Mouse (Mus musculus) spleen, postnatal 4 days (tissue): ENCODE data around the gene Pdzrn4.

Experiments
- DNase-seq, 2 experiments: peaks; one replicate each; pipeline ENCODE4 v3.0.0; 2022; ENCODE audit warnings: low spot score in 2 of 2

Gene Pdzrn4

GRCm38 (mm10) chr15:92500276-92500838 is 103.7 kb downstream of the Pdzrn4 start:
- DNase-seq, result no peak

- DNase-seq, result no peak
These were observed 106.1 kb downstream of the Pdzrn4 start for GRCm38 (mm10) chr15:92502797-92503196.

- no peak for DNase-seq
These were observed 112.7 kb downstream of the Pdzrn4 start for GRCm38 (mm10) chr15:92509372-92509771.

GRCm38 (mm10) chr15:92515651-92516050 is 119.0 kb downstream of the Pdzrn4 start:
- DNase-seq, result no peak

GRCm38 (mm10) chr15:92520677-92521225 is 124.1 kb downstream of the Pdzrn4 start:
- DNase-seq, result no peak

- no peak for DNase-seq
These were observed 125.0 kb downstream of the Pdzrn4 start for GRCm38 (mm10) chr15:92521686-92522085.

- no peak for DNase-seq
These were observed 128.2 kb downstream of the Pdzrn4 start for GRCm38 (mm10) chr15:92524917-92525316.

- DNase-seq, result no peak
These were observed 128.7 kb downstream of the Pdzrn4 start for GRCm38 (mm10) chr15:92525416-92525815.

GRCm38 (mm10) chr15:92526731-92527130 is 130.1 kb downstream of the Pdzrn4 start:
- no peak for DNase-seq

- DNase-seq, result no peak
These were observed 146.6 kb downstream of the Pdzrn4 start for GRCm38 (mm10) chr15:92543252-92543651.

GRCm38 (mm10) chr15:92547294-92547911 is 150.7 kb downstream of the Pdzrn4 start:
- no peak for DNase-seq

- DNase-seq, result no peak
These were observed 158.4 kb downstream of the Pdzrn4 start for GRCm38 (mm10) chr15:92555012-92555574.

- DNase-seq, result no peak
These were observed 159.0 kb downstream of the Pdzrn4 start for GRCm38 (mm10) chr15:92555716-92556115.

GRCm38 (mm10) chr15:92558592-92558991 is 161.9 kb downstream of the Pdzrn4 start:
- no peak for DNase-seq

- DNase-seq, result no peak
These were observed 165.5 kb downstream of the Pdzrn4 start for GRCm38 (mm10) chr15:92562149-92562548.

- no peak for DNase-seq
These were observed 166.9 kb downstream of the Pdzrn4 start for GRCm38 (mm10) chr15:92563576-92563975.

GRCm38 (mm10) chr15:92570526-92571243 is 174.0 kb downstream of the Pdzrn4 start:
- DNase-seq, result no peak

- no peak for DNase-seq
These were observed 174.5 kb downstream of the Pdzrn4 start for GRCm38 (mm10) chr15:92571244-92571539.

GRCm38 (mm10) chr15:92577476-92577875 is 180.8 kb downstream of the Pdzrn4 start:
- no peak for DNase-seq

- DNase-seq, result no peak
These were observed 183.5 kb downstream of the Pdzrn4 start for GRCm38 (mm10) chr15:92580217-92580616.

- no peak for DNase-seq
These were observed 184.2 kb downstream of the Pdzrn4 start for GRCm38 (mm10) chr15:92580742-92581383.
